Mouse (Mus musculus) heart, postnatal 0 days (tissue): Measurements from ENCODE around the gene Ica1. TPM values are rescaled to one million over a fixed set of nuclear protein-coding genes. Genes with fewer than 3 reads are reported as not detected.

Experiments used
- ATAC-seq: fragments of 200-750 bp; cut with Nextera tagmentation; 2 replicates; pipeline ENCODE4 v1.8.0; 2017; ENCODE audit warnings: low read depth, moderate number of reproducible peaks, moderate library complexity; ENCODE audit not compliant: insufficient read depth
- DNase-seq: peaks from one replicate; pipeline ENCODE4 v3.0.0-alpha.2; 2016; ENCODE audit warnings: low spot score
- H3K27ac ChIP-seq: fragments of 300-500 bp; sonication (generic); 2 replicates; pipeline ENCODE4 v1.5.1; 2014; ENCODE audit warnings: low read depth, mild to moderate bottlenecking
- H3K27me3 ChIP-seq: fragments of 300-500 bp; sonication (generic); 2 replicates; pipeline ENCODE4 v1.6.1; 2014; ENCODE audit warnings: low read length, mixed read lengths; ENCODE audit not compliant: control insufficient read depth, insufficient read depth
- H3K36me3 ChIP-seq: fragments of 300-500 bp; sonication (generic); replicated peaks from 2 replicates; pipeline ENCODE4 v1.6.1; 2014; ENCODE audit warnings: low read length, mixed read lengths; ENCODE audit not compliant: control insufficient read depth, insufficient read depth
- H3K4me1 ChIP-seq: fragments of 300-500 bp; sonication (generic); 2 replicates; pipeline ENCODE4 v1.6.1; 2014; ENCODE audit warnings: antibody characterized with exemption; ENCODE audit not compliant: control insufficient read depth, insufficient read depth
- H3K4me2 ChIP-seq: fragments of 300-500 bp; sonication (generic); 2 replicates; pipeline ENCODE4 v1.6.1; 2014; ENCODE audit warnings: low read depth, mild to moderate bottlenecking, low read length, moderate library complexity
- H3K4me3 ChIP-seq: fragments of 300-500 bp; sonication (generic); 2 replicates; pipeline ENCODE4 v1.5.1; 2014; ENCODE audit warnings: low read depth, low read length
- H3K9ac ChIP-seq: fragments of 300-500 bp; sonication (generic); replicated peaks from 2 replicates; pipeline ENCODE4 v1.6.1; 2014; ENCODE audit warnings: low read depth, low read length, mixed read lengths
- H3K9me3 ChIP-seq: fragments of 300-500 bp; sonication (generic); replicated peaks from 2 replicates; pipeline ENCODE4 v1.6.1; 2016; ENCODE audit warnings: low read length; ENCODE audit not compliant: control insufficient read depth
- CTCF ChIP-seq: IDR thresholded peaks from 2 replicates; pipeline ENCODE4 v1.5.1; 2016; ENCODE audit warnings: antibody characterized with exemption, control low read depth, low read depth
- EP300 ChIP-seq: IDR thresholded peaks from 2 replicates; pipeline ENCODE4 v1.6.1; 2016; ENCODE audit warnings: antibody characterized with exemption, low read depth
- WGBS: fragments of 180-500 bp; shearing (Covaris S2); extraction: QIAGEN DNeasy Blood & Tissue Kit; methylation state at CpG from one replicate; pipeline ENCODE4 v1.1.7; 2014; 5-methylcytosine and 5-hydroxymethylcytosine counted together
- polyA plus RNA-seq: library from polyadenylated mRNA; unstranded; fragments of >200 nt; fragmentation: Nextera tagmentation; extraction: Ambion mirVana; gene quantifications from 2 replicates; pipeline ENCODE4 v1.2.1, GENCODE M21; 2015
- total RNA-seq: library from RNA; depleted of rRNA; stranded (reverse); fragments of >200 nt; gene quantifications from 2 replicates; pipeline ENCODE4 v1.2.3, GENCODE M21; 2014; ENCODE audit warnings: low replicate concordance; rRNA removed

The Ica1 gene
- total and polyA plus RNA-seq, 2 experiments from 2014 or later, result 3.6 to 22.2 TPM

- DNase-seq, result no peak
Measured at GRCm38 (mm10) chr6:8591665-8592064, 186.6 kb downstream of the Ica1 start.

GRCm38 (mm10) chr6:8583892-8584291 lies 194.4 kb downstream of the Ica1 start:
- no peak overlapping the region for H3K27ac ChIP-seq
- no peak overlapping the region for H3K4me3 ChIP-seq
- H3K27me3 ChIP-seq, result no peaks in the 10 kb centered on the region
- H3K9me3 ChIP-seq, result no peaks in the 10 kb centered on the region
- ATAC-seq (no peak), DNase-seq (no peak)
- H3K9ac ChIP-seq, result no peak overlapping the region
- no peak overlapping the region for H3K4me2 ChIP-seq
- no peaks in the 10 kb centered on the region; the same call in 1 of the 2 replicates for H3K36me3 ChIP-seq
- H3K4me1 ChIP-seq, result no peaks in the 10 kb centered on the region
- 56% methylated on average over 3 of the region's 3 CpGs for WGBS
- TF ChIP-seq EP300 (no peak), CTCF (no peak)

More at GRCm38 (mm10) chr6:8591665-8592064, 186.6 kb downstream of the Ica1 start:
- H3K27me3 ChIP-seq, result no peaks in the 10 kb centered on the region
- H3K9ac ChIP-seq, result no peak overlapping the region
- no peak overlapping the region for H3K4me3 ChIP-seq
- no peaks in the 10 kb centered on the region for H3K4me1 ChIP-seq
- no peak overlapping the region for H3K27ac ChIP-seq
- TF ChIP-seq CTCF, result no peak
- TF ChIP-seq EP300, result no peak
- 0 out of 2 replicates have a peak overlapping the region, but pooled peaks have one; percentile 9 for H3K4me2 ChIP-seq
- 78% methylated on average over 9 of the region's 9 CpGs for WGBS
- H3K9me3 ChIP-seq, result no peaks in the 10 kb centered on the region
- no peak for ATAC-seq
- peaks cover 10% of the 10 kb centered on the region; the same call in 1 of the 2 replicates for H3K36me3 ChIP-seq

- 88% methylated on average over 9 of the region's 9 CpGs for WGBS
- no peak overlapping the region for H3K4me3 ChIP-seq
- no peak overlapping the region for H3K9ac ChIP-seq
- H3K36me3 ChIP-seq, result no peaks in the 10 kb centered on the region; the same call in 1 of the 2 replicates
- no peak overlapping the region for H3K4me2 ChIP-seq
- no peak overlapping the region for H3K27ac ChIP-seq
- no peak for ATAC-seq
- TF ChIP-seq EP300, result no peak
- no peak for TF ChIP-seq CTCF
- no peaks in the 10 kb centered on the region for H3K9me3 ChIP-seq
- no peaks in the 10 kb centered on the region for H3K27me3 ChIP-seq
- no peaks in the 10 kb centered on the region for H3K4me1 ChIP-seq
- DNase-seq, result no peak
Measured at GRCm38 (mm10) chr6:8582377-8582776, 195.9 kb downstream of the Ica1 start.

Other genes starting within 250 kb of the Ica1 start
- not detected in 2 replicates for gene Nxph1, start 169.9 kb upstream of the Ica1 start, total RNA-seq
- gene Nxph1, start 169.9 kb upstream of the Ica1 start, polyA plus RNA-seq, result 0.05 and 0.07 TPM in 2 replicates